Mouse (Mus musculus) heart, adult 2 months (tissue): ENCODE data around the gene Aftph.

Source experiments
- CTCF ChIP-seq: fragments of 200-600 bp; IDR thresholded peaks from 2 replicates; pipeline ENCODE4 v1.8.1; 2022; ENCODE audit warnings: antibody characterized with exemption, mild to moderate bottlenecking, moderate library complexity
- EP300 ChIP-seq: fragments of 200-500 bp; IDR thresholded peaks from 2 replicates; pipeline ENCODE4 v1.6.1; 2011; ENCODE audit warnings: low read depth, low read length, control low read depth; ENCODE audit not compliant: insufficient read depth
- POLR2A ChIP-seq: fragments of 200-500 bp; IDR thresholded peaks from 2 replicates; pipeline ENCODE4 v1.6.1; 2011; ENCODE audit warnings: mild to moderate bottlenecking, low read depth, low read length, control low read depth; ENCODE audit not compliant: insufficient read depth

DNA sequence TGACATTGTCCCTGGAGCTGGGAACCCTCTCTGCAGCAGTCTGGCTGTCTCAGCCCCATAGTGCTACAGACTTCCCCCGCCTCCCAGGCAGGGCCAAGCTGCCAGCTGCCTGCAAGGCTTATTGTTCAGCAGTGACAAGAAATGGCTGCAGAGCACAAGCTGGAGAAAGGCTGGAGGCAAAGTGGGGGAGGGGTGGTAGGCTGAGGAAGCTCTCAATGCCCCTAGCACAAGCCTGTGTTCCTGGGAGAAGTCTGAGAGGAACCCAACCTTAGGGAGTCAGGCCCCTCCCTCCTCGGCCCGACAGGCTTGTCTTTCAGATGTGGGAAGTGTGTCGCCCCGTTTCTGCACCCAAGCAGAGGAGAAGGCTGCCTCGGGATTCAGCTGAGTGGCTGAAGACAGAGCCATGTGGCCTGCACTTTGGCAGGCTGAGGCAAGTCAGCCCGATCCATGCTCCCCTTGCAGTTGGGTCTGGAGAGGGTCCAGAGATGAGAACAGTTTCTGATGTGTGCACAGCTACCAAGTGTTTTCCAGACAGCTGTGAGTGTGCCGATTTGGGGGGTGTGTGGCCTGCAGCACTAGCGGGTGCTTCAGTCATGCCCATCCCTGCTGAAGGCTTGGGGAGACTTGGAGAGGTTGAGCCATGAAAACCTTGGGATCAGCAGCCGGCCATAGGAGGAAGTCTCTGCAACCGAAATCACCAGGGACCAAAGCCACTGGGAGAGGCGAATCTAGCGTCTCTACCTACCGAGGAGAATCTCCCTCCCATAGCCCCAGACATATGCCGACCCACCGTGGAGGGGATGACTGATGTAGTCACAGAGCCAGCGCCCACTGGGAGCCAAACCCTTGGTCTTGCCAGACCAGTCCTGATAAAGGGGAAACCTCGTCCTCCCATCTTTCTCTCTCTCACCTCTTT, 85.3 kb downstream of the Aftph start:
- TF ChIP-seq POLR2A (no peak), CTCF (no peak), EP300 (no peak)
